Mouse (Mus musculus) c-Kit-positive CD71-negative TER-119-negative erythroid progenitor cells, embryonic 14.5 days (primary cell): ENCODE data around the gene Gm20388.
"Not testable (repeated sequence)": the region's sequence is repeated elsewhere in the genome, so short reads cannot be mapped to it uniquely, and the experiment has no call there.

ENCODE experiments used
- DNase-seq: peaks from one replicate; pipeline ENCODE4 v3.0.0-alpha.2; 2013; ENCODE audit warnings: low read depth

Gm20388 gene

DNA sequence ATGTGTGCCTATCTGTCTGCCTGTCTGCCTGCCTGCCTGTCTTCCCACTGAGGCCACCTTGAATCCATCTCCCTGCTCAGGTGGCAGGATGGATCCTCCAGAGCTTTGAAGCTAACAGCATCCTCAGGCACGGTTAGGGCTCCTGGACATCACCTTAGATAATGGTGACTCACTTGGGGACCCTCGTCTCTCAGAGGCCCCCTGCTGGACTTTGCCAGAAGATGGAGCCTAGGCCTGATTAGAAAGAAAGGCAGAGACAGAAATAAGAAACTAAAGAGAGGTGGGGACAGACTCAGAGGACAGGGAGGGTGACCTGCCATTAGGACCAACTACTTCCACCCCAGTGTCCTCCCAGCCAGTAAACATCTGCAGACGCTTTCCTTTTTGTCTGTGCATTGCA lies 1488.5 kb downstream of the Gm20388 start:
- DNase-seq, result no peak

DNA sequence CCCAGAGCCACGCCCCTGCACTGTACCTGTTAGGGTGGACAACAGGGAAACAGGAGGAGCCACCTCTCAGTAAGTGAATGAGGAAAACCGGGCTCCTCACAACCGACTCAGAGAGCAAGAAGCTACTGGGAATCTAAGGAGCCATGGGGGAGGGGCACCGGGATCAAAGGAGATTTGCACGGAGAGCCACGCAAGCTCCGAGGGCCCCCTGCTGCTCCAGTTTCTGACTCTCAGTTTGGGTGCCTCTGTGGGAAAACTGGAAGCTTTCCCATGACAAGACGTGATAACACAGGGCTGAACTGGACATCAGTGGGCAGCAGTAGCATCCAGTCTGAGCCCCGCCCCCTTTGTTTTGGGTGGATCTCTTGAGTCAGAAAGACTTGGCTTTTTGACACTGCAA lies 1489.9 kb downstream of the Gm20388 start:
- no peak for DNase-seq

DNA sequence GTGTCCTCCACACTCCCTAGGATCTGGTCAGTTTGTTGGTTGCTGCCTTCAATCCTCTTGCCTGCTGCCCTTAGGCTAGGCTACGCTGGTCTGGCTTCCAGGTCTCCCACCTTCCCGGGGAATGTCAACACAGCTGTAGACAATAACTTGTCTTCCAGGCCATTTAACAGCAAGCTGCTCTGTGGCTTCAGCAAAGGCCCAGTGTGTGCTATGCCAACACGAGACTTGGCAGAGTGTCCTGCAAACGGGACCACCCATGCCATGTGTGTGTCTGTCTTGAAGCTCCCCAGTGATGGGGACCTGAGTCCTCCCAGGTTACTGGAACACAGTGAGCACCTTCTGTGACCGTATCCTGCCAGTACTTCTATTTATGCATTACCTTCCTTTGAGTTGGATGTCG lies 1493.2 kb downstream of the Gm20388 start:
- no peak for DNase-seq

DNA sequence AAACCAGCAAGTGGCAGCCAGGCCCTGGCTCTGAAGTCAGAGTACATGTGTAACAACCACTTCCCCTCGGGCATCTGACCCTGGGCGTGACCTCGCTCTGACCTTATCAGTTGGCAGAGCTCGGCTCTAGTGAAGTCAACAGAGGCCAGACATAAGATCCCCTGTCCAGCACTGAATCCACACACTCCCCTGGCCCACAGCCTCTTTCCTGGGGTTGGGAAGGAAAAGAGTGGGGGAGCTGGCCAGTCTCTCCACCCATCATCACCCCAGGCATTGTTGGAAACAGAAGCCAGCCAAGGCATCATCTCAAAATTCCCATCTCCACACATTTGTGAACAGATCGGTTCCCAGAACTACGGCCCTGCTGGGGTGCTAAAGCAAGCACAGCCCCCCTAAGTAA lies 1507.4 kb downstream of the Gm20388 start:
- no peak for DNase-seq

DNA sequence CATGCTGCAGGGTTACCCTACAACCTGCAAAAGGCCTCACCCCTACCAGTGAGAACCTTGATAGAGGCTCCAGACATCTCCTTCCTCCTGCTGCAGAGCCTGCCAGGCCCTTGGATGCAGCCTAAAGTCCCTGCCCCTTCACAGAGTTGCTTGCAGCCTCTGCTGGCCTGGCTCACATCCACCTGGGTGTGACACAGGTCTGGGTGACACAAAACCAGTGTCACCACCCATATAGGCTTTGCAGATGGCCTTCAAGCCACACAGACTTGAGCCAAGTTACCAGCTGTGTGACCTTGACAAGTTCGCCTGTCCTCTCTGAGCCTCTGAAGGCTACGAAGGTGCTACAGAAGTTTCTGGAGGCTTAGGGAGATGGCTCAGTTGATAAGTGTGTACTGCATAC lies 1508.9 kb downstream of the Gm20388 start:
- no peak for DNase-seq

DNA sequence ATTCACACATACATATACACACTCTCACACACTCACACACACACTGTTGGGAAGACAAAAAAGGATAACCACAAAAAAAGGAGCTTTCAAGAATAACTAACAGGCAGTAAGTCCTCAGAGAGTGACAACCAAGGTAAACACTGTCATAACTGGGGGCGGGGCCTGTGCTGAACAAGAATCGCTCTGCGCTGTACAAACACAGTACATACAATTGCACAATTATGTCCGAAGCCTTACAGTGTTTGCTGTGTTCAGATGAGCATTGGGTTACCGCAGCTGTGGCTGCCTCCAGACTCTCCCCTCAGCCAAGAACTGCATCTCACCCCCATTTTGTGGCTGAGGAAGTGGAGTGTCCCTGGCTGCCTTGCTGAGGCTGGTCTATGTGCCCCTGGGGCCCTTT lies 1510.4 kb downstream of the Gm20388 start:
- DNase-seq, result no peak

DNA sequence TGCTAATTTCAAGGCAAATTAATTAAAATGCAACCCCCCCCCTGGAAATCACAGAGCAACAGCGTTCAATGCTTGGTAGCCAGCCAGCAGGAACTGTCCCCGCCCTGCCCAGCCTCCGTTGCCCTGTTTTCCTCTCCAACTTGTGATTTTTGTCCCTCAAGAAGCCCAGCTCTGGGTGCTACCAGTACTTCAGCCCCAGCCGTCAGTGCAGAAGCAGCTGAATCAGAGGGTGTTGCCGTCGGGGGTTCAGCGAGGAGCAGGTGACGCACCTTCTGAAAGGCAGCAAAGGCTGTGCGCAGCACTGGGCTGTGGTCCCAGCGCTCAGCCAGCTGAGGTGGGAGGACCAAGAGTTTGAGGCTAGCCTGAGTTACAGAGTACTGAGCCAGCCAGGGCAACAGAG lies 1513.4 kb downstream of the Gm20388 start:
- no peak for DNase-seq

DNA sequence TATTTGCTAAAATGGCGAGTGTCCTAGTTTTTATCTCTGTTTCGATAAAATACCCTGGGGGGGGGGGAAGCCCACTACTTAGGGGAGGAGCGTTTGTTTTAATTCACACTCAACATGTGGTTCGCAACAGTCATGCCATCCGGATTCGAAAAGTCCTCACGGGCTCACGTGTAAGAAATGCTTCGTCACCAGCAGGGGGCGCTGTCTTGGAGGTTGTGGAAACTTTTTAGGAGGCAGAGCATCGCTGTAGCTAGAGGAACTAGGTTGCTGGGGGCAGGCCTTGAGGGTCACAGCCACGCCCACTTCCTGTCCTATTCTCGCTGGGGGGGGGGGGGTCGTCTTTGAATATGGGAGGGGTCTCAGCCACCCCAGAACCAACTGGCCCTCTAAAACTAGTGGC lies 1514.0 kb downstream of the Gm20388 start:
- no peak for DNase-seq

DNA sequence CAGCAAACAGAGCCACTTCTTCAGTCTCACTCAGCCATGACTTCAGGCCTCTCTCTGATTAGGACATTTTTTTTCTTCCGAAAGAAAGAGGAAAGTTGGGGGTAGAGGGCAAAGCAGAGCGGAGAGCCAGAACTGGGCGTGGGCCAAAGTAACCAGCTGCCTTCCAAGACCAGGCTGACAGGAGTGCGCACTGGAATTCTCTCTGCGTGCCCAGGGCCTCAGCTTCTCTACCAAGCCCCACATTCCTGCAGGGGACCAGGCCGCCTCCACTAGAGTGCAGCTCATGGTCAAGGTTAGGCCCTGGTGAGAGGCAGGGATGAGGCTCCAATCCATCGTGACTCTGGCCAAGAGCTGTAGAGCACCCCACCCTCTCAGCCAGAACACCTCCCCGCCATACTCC lies 1520.9 kb downstream of the Gm20388 start:
- DNase-seq, result no peak

DNA sequence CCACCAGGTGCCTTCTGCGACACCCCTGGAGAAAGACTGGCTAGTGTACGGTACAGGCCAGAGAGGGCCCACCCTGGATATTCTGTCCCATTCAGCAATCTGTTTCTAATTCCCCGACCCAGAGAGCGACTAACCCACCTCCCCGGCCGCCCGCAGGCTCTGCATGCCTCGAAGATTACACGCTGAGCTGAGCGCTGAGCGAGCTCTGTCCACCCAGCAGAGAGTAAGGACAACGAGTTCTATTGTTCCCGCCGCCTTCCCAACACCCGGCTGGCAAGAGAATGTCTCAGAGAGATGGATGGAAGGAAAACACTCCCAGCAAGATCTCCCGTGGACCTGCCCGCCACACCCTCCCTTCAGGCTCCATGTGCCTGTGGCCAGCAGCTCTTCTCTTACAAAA lies 1522.8 kb downstream of the Gm20388 start:
- no peak for DNase-seq

DNA sequence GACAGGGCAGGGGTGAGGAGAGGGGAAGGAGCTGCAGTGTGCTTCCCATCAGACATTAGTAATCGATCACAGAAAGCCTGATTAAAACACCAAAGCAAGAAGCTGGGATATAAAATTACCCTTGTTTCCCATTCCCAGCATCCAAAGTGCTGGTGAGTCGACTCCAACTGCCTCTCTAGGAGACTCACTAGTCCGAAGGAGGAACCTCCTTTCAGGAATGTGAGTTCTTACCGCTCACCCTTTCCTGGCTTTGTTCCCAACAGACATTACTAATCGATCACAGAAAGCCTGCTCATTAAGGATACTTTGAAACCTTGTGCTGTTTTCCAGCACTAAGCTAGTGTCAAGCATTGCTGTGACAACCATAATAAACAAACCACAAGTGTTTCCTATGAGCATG lies 1526.0 kb downstream of the Gm20388 start:
- DNase-seq, result no peak

DNA sequence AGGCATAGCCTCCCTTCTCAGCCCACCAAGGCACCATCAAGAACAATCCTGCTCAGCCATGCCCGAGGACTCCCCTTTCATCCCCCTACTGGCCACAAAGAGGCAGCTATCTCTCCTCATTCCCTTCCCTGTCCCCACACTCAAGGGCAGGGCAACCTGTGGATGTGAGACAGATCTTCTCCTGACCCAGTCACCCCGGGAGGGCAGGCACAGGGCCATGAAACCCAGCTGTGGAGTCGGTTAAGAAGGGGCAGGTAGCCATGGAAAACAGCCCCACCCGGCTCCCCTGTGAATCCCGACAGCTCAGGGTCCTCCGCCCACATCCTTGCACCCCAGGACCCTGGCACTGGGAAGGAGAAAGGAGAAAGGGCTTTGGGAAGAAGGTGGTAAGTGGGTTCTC lies 1526.9 kb downstream of the Gm20388 start:
- no peak for DNase-seq

DNA sequence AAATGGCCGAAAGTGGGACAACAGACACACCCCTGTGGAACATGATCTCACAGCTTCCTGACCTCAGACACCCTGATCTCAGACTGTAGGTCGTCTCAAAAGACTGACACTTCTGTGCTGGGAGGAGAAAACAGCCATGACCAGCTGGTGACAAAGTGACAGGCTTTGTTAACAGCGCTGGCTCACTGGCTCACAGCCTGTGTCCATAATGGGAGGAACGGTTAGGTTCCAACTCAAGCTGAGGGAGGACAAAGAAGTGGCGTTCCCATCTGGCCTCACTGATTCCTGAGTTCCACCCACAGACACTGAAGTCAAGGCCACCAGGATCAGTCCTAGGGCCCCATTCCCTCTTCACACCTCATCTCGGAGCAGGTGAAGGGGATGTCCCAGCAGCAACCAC lies 1527.5 kb downstream of the Gm20388 start:
- DNase-seq, result no peak

DNA sequence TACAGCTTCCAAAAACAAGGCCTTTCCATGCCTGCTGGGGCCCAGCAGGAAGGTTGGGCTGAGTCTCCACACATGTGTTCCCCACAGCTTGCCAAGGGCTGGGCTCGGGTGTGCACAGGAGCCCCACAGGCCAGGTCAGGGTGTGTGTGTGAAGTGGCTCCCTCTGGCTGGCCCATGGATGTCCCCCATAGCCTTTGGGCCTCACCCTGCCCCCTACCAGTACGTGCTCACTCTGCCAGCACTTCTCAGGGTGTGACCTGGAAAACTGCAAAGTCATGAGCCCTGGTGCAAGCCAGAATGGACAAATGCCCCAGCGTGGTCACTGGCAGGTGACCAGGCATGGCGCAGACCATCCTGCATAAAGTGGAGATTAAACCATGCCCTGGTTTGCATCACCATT lies 1528.7 kb downstream of the Gm20388 start:
- no peak for DNase-seq

DNA sequence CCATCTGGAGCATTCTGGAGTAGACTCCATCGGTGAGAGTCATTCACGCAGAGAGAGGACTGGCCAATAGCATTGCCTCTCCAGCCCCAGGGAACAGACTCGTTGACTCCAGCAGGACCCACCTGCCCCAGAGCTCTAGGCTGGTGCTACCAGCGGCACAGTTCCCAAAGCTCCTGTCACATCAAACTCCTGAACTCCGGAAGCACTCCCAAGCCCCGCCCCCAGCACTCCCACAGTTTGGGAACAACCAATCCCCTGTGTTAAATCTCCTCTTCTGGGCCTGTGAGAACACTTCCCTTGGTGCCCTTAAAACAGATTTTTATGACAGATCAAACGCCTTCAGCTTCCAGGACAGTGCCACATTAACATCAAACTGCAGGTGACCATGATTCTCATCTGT lies 1532.7 kb downstream of the Gm20388 start:
- no peak for DNase-seq

DNA sequence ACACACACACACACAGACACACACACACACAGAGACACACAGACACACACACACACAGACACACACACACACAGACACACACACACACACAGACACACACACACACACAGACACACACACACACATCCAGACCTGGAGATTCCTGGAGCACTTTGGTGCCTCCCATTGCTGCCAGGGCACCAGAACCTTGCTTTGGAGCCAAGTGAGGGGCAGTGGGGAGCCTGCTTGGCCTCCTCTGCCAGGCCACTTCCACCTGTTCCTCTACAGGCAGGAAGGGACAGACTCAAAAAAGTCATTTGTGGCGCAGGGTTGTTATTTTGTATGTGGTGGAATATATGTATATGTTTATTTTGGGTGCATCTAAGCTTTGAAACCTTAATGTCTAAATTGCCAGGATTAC lies 1533.9 kb downstream of the Gm20388 start:
- not testable (repeated sequence) for DNase-seq

DNA sequence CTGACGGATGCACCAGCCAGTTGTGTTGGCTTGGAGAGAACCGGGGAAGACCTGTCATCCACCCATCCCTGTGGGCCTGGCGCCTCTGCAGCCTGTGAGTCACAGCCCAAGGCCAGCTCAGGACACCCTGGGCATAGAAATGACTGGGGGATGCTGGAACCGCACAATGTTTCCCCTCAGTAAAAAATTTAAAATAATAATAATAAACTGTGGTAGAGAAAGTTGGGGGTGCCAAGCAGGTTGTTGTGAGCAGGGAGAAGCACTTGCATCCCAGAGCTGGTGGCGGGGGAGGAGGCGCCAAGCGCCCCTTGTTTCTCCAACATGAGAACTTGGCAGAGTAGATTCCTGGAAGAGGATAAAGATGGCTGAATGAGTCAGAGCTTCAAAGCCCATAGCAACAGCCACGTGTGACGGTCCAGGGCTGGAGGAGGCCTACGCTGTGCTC lies 1534.4 kb downstream of the Gm20388 start:
- DNase-seq, result no peak

DNA sequence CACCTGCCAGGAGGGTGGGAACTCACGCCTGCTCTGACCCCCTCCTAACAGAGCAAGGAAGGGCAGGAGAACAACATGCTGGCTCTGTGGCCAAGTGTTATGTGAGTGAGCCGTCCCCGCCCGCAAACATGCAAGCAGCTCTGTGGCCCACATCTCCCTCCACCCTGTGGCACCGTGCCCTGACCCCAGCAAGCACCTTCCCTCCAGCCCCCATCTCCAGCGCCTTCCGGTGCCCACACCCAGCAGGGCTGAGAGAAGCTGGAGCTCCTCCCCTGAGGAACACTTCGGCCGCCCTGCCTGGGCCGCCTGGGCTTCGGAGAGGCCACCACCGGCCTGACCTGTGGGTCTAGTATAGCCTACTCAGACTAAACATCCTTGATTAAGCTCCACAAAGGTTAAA lies 1535.5 kb downstream of the Gm20388 start:
- DNase-seq, result no peak

DNA sequence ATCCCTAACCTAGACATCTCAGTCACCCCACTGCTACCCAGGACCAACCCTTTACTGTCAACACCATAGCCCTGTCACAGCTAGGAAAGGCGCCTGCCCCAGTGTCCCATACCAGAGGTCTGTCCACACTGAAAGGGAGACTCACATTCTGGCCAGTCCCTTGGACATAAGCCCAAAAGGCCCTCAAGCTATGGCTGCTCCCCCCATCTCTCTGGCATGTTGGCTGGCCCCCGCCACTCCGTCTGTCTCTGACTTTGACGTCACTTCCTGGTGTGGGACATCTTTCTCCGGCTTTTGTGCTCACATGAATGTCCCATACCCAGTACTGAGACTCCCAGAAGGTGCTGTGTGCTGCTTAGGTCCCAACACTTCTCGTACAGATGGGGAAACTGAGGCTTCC lies 1536.2 kb downstream of the Gm20388 start:
- DNase-seq, result no peak

DNA sequence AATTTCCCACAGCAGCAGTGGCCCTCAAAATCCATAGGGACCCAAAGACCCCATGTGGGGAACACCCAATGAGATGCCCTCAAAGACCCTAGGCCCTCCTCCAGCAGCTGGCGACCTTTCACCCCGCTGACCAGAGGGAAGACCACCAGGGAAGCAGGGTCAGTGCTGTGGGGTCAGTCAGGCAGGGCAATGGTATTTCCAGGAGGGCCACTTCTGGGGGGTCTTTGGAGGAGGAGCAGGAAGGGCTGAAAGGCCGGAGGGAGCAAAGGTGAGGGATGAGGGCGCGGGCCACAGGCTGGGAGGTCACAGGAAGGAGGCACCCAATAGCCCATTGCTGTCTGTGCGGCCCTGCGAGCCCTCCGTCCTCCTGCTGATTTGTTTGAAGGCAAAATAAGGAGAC lies 1539.6 kb downstream of the Gm20388 start:
- no peak for DNase-seq

DNA sequence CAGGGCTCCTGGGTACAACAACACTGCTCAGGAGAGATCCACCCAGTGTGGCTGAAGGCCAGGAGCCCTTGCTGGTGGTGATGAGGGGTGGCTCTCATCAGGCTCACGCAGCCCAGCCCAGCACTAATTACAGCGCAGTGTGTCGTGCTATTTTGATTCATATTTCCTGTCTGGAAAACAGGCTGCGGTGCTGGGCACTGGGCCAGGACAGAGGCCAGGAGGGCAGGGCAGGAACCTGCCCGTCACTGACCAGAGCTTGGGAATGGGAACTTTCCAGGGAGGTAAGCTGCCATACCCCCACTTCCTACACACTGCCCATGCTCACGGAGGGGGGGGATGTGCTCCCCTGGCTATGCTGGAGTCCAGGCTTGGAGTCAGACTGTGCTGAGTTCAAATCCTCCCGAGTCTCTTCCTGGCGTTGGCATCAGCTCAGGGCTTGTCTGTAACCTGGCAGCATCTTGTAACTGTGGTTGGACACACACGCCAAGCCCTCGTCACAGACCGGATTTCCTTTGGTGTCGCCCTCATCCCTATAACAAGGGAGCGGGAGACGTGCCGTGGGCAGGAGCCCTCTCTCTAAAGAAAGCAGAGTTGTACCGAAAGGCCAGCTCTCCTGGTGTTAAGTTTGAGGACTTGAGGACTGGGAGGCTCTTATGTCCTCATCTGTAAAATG lies 1540.9 kb downstream of the Gm20388 start:
- no peak for DNase-seq

DNA sequence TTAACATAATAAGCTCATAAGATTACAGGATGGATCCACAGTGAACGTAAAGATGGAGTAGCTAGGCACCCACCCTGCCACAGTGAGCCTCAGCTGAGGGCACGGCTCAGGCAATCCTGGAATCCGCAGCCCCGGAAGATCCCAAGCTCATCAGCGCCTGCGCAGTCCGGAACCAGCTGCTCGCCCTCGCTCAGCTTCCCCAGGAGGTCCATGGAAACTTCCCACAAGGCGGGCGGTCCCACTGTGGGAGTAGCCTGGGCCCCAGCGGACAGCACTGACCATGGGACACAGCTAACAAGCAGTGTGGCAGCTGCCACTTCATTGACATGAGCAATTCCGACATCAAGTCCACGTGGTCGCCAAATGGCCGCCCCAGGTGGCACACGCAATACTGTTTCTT lies 1544.1 kb downstream of the Gm20388 start:
- no peak for DNase-seq

DNA sequence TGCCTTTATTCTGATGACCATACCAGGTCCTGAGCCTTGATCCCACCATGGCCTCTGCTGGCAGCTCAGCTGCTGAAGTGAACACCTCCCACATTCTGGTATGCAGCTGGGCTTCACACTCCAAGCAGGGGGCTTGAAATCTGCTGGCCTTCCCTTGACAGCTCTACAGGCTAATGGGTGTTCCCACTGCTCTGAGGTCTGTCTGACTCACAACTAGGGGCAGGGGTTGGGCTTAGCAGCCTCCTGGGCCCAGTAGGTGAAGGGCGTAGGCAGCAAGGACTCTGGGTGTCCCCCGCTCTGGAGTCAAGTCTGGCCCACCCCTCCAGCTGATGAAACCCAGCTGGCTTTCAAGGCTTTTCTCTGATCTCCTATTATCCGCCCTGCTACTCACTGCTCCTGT lies 1550.6 kb downstream of the Gm20388 start:
- no peak for DNase-seq

DNA sequence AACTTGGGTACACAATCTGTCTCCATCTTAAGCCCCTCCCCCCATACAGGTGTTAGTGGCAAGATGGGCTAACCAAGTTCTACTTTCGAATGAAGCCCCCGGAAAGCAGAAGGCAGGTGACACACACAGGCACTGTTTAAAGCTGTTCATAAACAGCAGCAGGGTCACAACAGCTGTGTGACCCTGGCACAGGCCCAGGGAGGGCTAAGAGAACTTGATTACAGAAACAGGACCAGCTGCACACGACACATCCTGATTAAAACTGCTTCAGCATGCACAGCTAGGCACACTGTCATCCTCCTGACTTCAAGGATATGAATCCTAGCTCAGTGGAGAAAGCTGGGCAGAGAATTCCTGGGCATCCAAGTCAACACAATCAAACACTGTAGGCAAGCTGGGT lies 1551.5 kb downstream of the Gm20388 start:
- no peak for DNase-seq
